21 mouse cellular contexts compared by ENCODE assay signal in genomic region chr9:121631946-121632345, GRCm38 (mm10). TPM values are rescaled to one million over a fixed set of nuclear protein-coding genes. Genes with fewer than 3 reads are reported as not detected.
DNase-seq lines count a peak whose midpoint lies in the region; ATAC-seq and TF ChIP-seq lines count a peak whose summit lies in the region.
"Had no signal": no experiment of that assay in that cellular context is flagged by ENCODE, and none has a peak within 500 bp of the region (broad histone marks: within the 10 kb centered on the region; RNA-seq: fewer than 3 reads in every experiment).

No protein-coding gene starts in this region.

- no peaks in the 10 kb centered on the region for H3K4me1 ChIP-seq in lung, postnatal 0 days (ENCODE audit: insufficient read depth, low read depth, low read length)
- H3K4me1 ChIP-seq in hindbrain, embryonic 14.5 days (replicated peaks; ENCODE audit: control insufficient read depth, insufficient read depth, low read length): no peaks in the 10 kb centered on the region
- H3K4me1 ChIP-seq: embryonic facial prominence, embryonic 15.5 days; hindbrain, embryonic 10.5 days; midbrain, embryonic 13.5 days had no signal

- H3K27me3 ChIP-seq in lung, postnatal 0 days (replicated peaks; ENCODE audit: insufficient read depth, low read length): no peaks in the 10 kb centered on the region
- no peaks in the 10 kb centered on the region for H3K27me3 ChIP-seq in hindbrain, embryonic 14.5 days (ENCODE audit: control insufficient read depth, insufficient read depth, low read length)

- H3K9ac ChIP-seq in lung, postnatal 0 days (replicated peaks; ENCODE audit: low read depth): no peak overlapping the region
- H3K9ac ChIP-seq in hindbrain, embryonic 14.5 days: no peak overlapping the region
- H3K9ac ChIP-seq: embryonic facial prominence, embryonic 15.5 days; heart, embryonic 12.5 days; lung, embryonic 14.5 days; midbrain, embryonic 13.5 days had no signal

- no peak overlapping the region for H3K4me3 ChIP-seq in lung, postnatal 0 days (ENCODE audit: low read depth, low read length)
- H3K4me3 ChIP-seq in hindbrain, embryonic 14.5 days (replicated peaks; ENCODE audit: low read length): no peak overlapping the region
- H3K4me3 ChIP-seq: embryonic facial prominence, embryonic 15.5 days; heart, embryonic 12.5 days; hindbrain, embryonic 10.5 days; limb, embryonic 10.5 days; midbrain, embryonic 13.5 days had no signal

- H3K4me2 ChIP-seq in lung, postnatal 0 days (replicated peaks; ENCODE audit: low read depth, low read length): no peak overlapping the region
- no peak overlapping the region for H3K4me2 ChIP-seq in hindbrain, embryonic 14.5 days (replicated peaks)
- H3K4me2 ChIP-seq: embryonic facial prominence, embryonic 15.5 days; heart, embryonic 12.5 days; lung, embryonic 14.5 days; midbrain, embryonic 13.5 days had no signal

- TF ChIP-seq CTCF in lung, postnatal 0 days (IDR thresholded peaks at IDR 0.05): no peak

- no peak for TF ChIP-seq EP300 in lung, postnatal 0 days (IDR thresholded peaks at IDR 0.05)

- WGBS in lung, postnatal 0 days: 45% methylated on average over 4 of the region's 4 CpGs
- WGBS in hindbrain, embryonic 14.5 days: 80% methylated on average over 4 of the region's 4 CpGs

- no peaks in the 10 kb centered on the region for H3K9me3 ChIP-seq in lung, postnatal 0 days (ENCODE audit: low read length)
- no peaks in the 10 kb centered on the region for H3K9me3 ChIP-seq in hindbrain, embryonic 14.5 days (ENCODE audit: control insufficient read depth, low read length)
- H3K9me3 ChIP-seq: embryonic facial prominence, embryonic 15.5 days; heart, embryonic 12.5 days; hindbrain, embryonic 10.5 days; limb, embryonic 10.5 days; midbrain, embryonic 13.5 days had no signal

- no peak for ATAC-seq in lung, postnatal 0 days
- peak; percentile 35 to 46; a peak in 1 of 4 replicates for ATAC-seq in hematopoietic stem cell, adult 5-6 weeks (replicated peaks in 1 of 2; ENCODE audit: insufficient read depth in 1 of 2, low FRiP score in 2 of 2, low TSS enrichment in 1 of 2, low read depth in 1 of 2, poor library complexity in 2 of 2, severe bottlenecking in 2 of 2)
- ATAC-seq in megakaryocyte progenitor cell, adult 5-6 weeks (replicated peaks; ENCODE audit: poor library complexity): peak; percentile 71
- ATAC-seq in hindbrain, embryonic 14.5 days (ENCODE audit: low FRiP score): no peak
- ATAC-seq: midbrain, embryonic 13.5 days had no signal

- H3K27ac ChIP-seq in lung, postnatal 0 days (ENCODE audit: low read length): no peak overlapping the region
- H3K27ac ChIP-seq in hindbrain, embryonic 14.5 days: no peak overlapping the region
- H3K27ac ChIP-seq: embryonic facial prominence, embryonic 15.5 days; hindbrain, embryonic 10.5 days; limb, embryonic 10.5 days; midbrain, embryonic 13.5 days had no signal

- H3K36me3 ChIP-seq in lung, postnatal 0 days (ENCODE audit: insufficient read depth, low read length): no peaks in the 10 kb centered on the region
- no peaks in the 10 kb centered on the region for H3K36me3 ChIP-seq in hindbrain, embryonic 14.5 days (replicated peaks; ENCODE audit: control insufficient read depth, insufficient read depth)
- H3K36me3 ChIP-seq: embryonic facial prominence, embryonic 15.5 days; heart, embryonic 12.5 days; hindbrain, embryonic 10.5 days; limb, embryonic 10.5 days; midbrain, embryonic 13.5 days had no signal

- peak; percentile 32 to 63 for DNase-seq in heart, adult 18-20 months
- no peak for DNase-seq in heart, postnatal 4 days
- peak; percentile 27 for DNase-seq in lung, postnatal 0 days (ENCODE audit: low spot score)
- DNase-seq in lung, postnatal 10 days: no peak
- no peak for DNase-seq in hindbrain, embryonic 14.5 days (ENCODE audit: low spot score)
- no peak for DNase-seq in gastrocnemius, postnatal 10 days
- DNase-seq: adrenal gland, adult 2 months; cerebellum, adult 8-10 months; kidney, postnatal 25 days; lung, embryonic 14.5 days; thymus, postnatal 4 days had no signal

RNA-seq across cellular contexts. Expression of gene Lyzl4, which starts 9.9 kb away (rescaled TPM):
- not detected for total RNA-seq in heart, adult 18-20 months (2021)
- total RNA-seq in heart, postnatal 4 days (2021): under 1 TPM in 1 of 2 experiments, not detected in 1; 0.32 TPM
- not detected in 2 replicates for polyA plus RNA-seq in lung, postnatal 0 days (2015; fragmentation: Nextera tagmentation; extraction: Ambion mirVana)
- total RNA-seq in hematopoietic stem cell, adult 5-6 weeks (2017): not detected in 2 replicates
- total RNA-seq in megakaryocyte progenitor cell, adult 5-6 weeks (2015): not detected in 2 replicates
- not detected in 2 replicates for total RNA-seq in megakaryocyte progenitor cell, adult 5-6 weeks (2017)
- polyA plus RNA-seq in hindbrain, embryonic 14.5 days (2014; fragmentation: Nextera tagmentation; extraction: Ambion mirVana): 0.22 and 0.32 TPM in 2 replicates
- under 1 TPM in 1 of 2 experiments, not detected in 1; 0.81 TPM for total RNA-seq in gastrocnemius, postnatal 10 days (2021)
- total RNA-seq: adrenal gland, adult 2 months had no signal
- polyA plus RNA-seq: C2C12; forebrain, embryonic 11.5 days; heart, embryonic 12.5 days; hindbrain, embryonic 10.5 days; intestine, embryonic 14.5 days; limb, embryonic 10.5 days; lung, embryonic 14.5 days had no signal

RNA-seq across cellular contexts. Expression of gene Vipr1, which starts 10.6 kb away (rescaled TPM):
- total RNA-seq in heart, adult 18-20 months (2021): 1 to 10 TPM; 1.3 to 1.7 TPM
- total RNA-seq in heart, postnatal 4 days (2021): 1 to 10 TPM in 1 of 2 experiments, under 1 TPM in 1; 0.64 to 2.4 TPM
- 0.20 and 0.29 TPM in 2 replicates for polyA plus RNA-seq in lung, postnatal 0 days (2015; fragmentation: Nextera tagmentation; extraction: Ambion mirVana)
- total RNA-seq in hematopoietic stem cell, adult 5-6 weeks (2017): 0.25 and 0.45 TPM in 2 replicates
- total RNA-seq in megakaryocyte progenitor cell, adult 5-6 weeks (2015): not detected in 2 replicates
- 0.12 and 0.41 TPM in 2 replicates for total RNA-seq in megakaryocyte progenitor cell, adult 5-6 weeks (2017)
- 0.40 and 0.59 TPM in 2 replicates for polyA plus RNA-seq in hindbrain, embryonic 14.5 days (2014; fragmentation: Nextera tagmentation; extraction: Ambion mirVana)
- under 1 TPM; 0.61 to 0.99 TPM for total RNA-seq in gastrocnemius, postnatal 10 days (2021)

Comparison
In these comparisons a context has a peak if more than half of its experiments do, and no peak if none do; other contexts are left out.
1. DNase-seq: peak in heart, adult 18-20 months (2 of 2) and lung, postnatal 0 days (single experiment); none in heart, postnatal 4 days (single experiment), lung, postnatal 10 days (single experiment), hindbrain, embryonic 14.5 days (single experiment) and gastrocnemius, postnatal 10 days (single experiment).
2. ATAC-seq: peak in hematopoietic stem cell, adult 5-6 weeks (2 of 2) and megakaryocyte progenitor cell, adult 5-6 weeks (single experiment); none in lung, postnatal 0 days (single experiment) and hindbrain, embryonic 14.5 days (single experiment).